Mouse (Mus musculus) duodenum, adult 2 months (tissue): ENCODE measurements around the gene Olfr1252. TPM values are rescaled to one million over a fixed set of nuclear protein-coding genes. Genes with fewer than 3 reads are reported as not detected.

ENCODE experiments used
- polyA plus RNA-seq: library from polyadenylated mRNA; depleted of rRNA; stranded (reverse); fragments of >200 nt; gene quantifications from 2 replicates; pipeline ENCODE4 v1.2.3, GENCODE M21; 2012; ENCODE audit warnings: low replicate concordance; rRNA removed

Gene Olfr1252
- polyA plus RNA-seq = not detected in 2 replicates

DNA sequence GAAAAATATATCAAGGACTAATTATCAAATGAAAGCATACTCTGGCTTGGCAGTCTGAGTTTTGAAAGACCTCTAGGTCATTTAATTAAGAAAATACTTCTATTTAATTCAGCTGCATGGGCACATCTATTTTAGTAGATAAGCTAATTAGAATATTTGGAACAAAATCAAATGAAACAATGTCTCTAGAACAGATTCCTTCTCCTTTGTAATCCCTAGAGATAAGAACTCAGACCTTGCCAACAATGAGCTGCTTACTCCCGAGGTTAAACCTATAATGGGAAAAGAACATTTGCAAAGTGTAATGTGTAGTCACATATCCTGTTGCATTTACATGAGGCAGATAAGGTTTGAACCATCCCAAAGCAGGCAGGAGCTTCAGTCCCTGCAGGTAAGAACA lies at the start of gene Olfr1252:
TSS of gene Olfr1252 (minus strand) at position 101 of the 400 bp plus-strand sequence.

DNA sequence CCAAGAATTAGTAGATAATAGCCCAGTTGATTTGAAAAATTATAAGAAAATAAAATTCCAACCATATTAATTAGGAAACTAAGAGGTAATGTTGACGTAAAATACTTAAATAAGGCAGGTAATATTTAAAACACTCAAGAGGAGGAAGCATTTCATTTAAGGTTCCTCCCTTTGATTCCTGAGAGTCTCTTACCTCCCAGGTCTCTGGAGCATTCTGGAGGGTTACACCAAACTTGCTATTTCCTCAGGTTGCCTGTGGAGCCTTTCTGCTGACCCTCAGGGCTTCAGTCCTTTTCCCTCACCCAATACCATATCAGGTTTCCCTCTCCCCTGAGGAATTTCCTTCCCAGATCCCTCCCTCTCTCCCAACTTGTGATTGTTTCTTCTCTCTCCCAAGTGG lies 32.2 kb upstream of the Olfr1252 start, which contains the start of gene Olfr1253:
TSS of gene Olfr1253 (minus strand) at position 101 of the 400 bp plus-strand sequence.

DNA sequence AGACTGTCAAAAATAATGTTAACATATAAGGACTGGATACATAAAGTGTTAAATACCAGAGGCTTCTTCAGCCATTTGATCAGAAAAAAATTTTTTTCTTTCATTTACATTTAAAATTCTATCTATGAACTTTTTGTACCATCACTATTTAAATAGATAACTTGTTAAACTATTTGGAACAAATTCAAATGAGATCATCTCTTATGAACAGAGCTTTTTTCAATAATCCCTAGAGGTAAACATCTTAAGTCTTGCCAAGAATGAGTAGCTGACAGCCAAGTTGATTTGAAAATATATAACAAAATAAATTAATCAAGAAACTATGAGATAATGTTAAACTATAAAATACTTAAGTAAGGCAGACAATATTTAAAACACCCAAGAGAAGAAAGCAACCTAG lies 53.0 kb downstream of the Olfr1252 start, which contains the start of gene Olfr1251:
TSS of gene Olfr1251 (minus strand) at position 101 of the 400 bp plus-strand sequence.

Other genes starting within 250 kb of the Olfr1252 start
- not detected in 2 replicates for gene Olfr1241, start 237.9 kb downstream of the Olfr1252 start, polyA plus RNA-seq
- not detected in 2 replicates for gene Olfr1242, start 226.7 kb downstream of the Olfr1252 start, polyA plus RNA-seq
- gene Olfr1243, start 193.5 kb downstream of the Olfr1252 start, polyA plus RNA-seq = not detected in 2 replicates
- gene Olfr1245, start 146.6 kb downstream of the Olfr1252 start, polyA plus RNA-seq = not detected in 2 replicates
- gene Olfr1246, start 131.9 kb downstream of the Olfr1252 start, polyA plus RNA-seq = not detected in 2 replicates
- not detected in 2 replicates for gene Olfr1247, start 110.9 kb downstream of the Olfr1252 start, polyA plus RNA-seq
- gene Olfr1248, start 106.8 kb downstream of the Olfr1252 start, polyA plus RNA-seq = not detected in 2 replicates
- not detected in 2 replicates for gene Olfr1249, start 90.0 kb downstream of the Olfr1252 start, polyA plus RNA-seq
- gene Olfr1250, start 63.5 kb downstream of the Olfr1252 start, polyA plus RNA-seq = not detected in 2 replicates
- not detected in 2 replicates for gene Olfr1251, start 53.1 kb downstream of the Olfr1252 start, polyA plus RNA-seq
- gene Olfr1253, start 32.1 kb upstream of the Olfr1252 start, polyA plus RNA-seq = not detected in 2 replicates
- not detected in 2 replicates for gene Olfr1254, start 68.6 kb upstream of the Olfr1252 start, polyA plus RNA-seq
- gene Olfr1255, start 87.0 kb upstream of the Olfr1252 start, polyA plus RNA-seq = not detected in 2 replicates
- not detected in 2 replicates for gene Olfr1256, start 116.5 kb upstream of the Olfr1252 start, polyA plus RNA-seq
- gene Olfr48, start 123.2 kb upstream of the Olfr1252 start, polyA plus RNA-seq = not detected in 2 replicates
- not detected in 2 replicates for gene Olfr1257, start 153.4 kb upstream of the Olfr1252 start, polyA plus RNA-seq
- not detected in 2 replicates for gene Olfr1258, start 202.3 kb upstream of the Olfr1252 start, polyA plus RNA-seq
- gene Olfr1259, start 223.7 kb upstream of the Olfr1252 start, polyA plus RNA-seq = not detected in 2 replicates
- not detected in 2 replicates for gene Olfr1260, start 249.3 kb upstream of the Olfr1252 start, polyA plus RNA-seq